22 mouse cellular contexts compared by ENCODE assay signal in the genomic region with DNA sequence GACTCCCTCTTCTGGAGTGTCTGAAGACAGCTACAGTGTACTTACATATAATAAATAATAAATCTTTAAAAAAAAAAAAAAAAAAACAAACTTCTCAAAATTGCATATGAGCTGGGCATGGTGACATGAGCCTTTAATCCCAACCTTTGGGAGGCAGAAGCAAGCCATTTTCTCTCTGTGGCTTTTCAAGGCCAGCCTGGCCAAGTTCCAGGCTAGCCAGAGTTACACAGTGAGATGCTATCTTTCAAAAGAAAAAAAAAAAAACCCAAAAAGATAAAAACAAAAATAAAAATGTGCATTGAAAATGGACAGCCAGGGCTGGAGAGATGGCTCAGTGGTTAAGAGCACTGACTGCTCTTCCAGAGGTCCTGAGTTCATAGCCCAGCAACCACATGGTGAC.
"Had no signal": no experiment of that assay in that cellular context is flagged by ENCODE, and none has a peak within 500 bp of the region (broad histone marks: within the 10 kb centered on the region; RNA-seq: fewer than 3 reads in every experiment).

No protein-coding gene starts in this region.

- DNase-seq: heart, postnatal 10 days; heart, postnatal 14 days; heart, postnatal 36 days; heart, postnatal 4 days; kidney, adult 11 months; kidney, adult 18-20 months; kidney, adult 2 months; kidney, adult 8-10 months; kidney, adult 9 months; kidney, postnatal 10 days; kidney, postnatal 14 days; kidney, postnatal 25 days; kidney, postnatal 36 days; kidney, postnatal 4 days; layer of hippocampus, adult 9-11 months; layer of hippocampus, postnatal 36 days had no signal

- ATAC-seq: hindbrain, embryonic 16.5 days; hindbrain, postnatal 0 days; inflammation-experienced regulatory T-cells, adult 6 months; intestine, embryonic 15.5 days; intestine, embryonic 16.5 days; intestine, postnatal 0 days had no signal
